Mouse (Mus musculus): ENCODE data around the gene Vmn1r61. TPM values are rescaled to one million over a fixed set of nuclear protein-coding genes. Genes with fewer than 3 reads are reported as not detected.

The Vmn1r61 gene
- not detected for total RNA-seq (2022)

DNA sequence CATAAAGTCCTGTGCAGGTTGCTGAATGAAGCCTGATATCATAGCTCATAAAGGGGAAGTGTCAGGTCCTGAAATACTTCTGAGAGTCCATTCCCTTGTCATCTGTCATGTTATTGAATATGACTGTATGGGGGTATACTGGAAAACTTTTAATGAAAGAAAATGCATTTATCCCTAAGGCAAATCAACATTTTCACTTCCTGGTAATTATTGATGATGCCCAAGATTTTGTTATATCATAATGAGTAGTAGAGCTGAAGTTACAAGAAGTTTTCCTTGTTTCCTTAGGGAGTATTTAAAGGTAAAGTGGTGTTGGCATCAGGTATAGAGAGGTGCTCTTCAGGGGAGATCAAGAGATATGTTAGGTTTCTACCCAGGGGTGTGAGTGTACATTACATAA, at the start of gene Vmn1r61:
Vmn1r61 (minus strand) TSS at position 101 of the 400 bp plus-strand sequence.
- DNase-seq (ENCODE audit: low spot score in 2 of 2): no peak

Other genes with a start within 250 kb of the Vmn1r61 start
- under 1 TPM in 1 of 4 experiments, not detected in 3; 0.08 TPM for gene Vmn1r58, start 199.9 kb downstream of the Vmn1r61 start, total RNA-seq (2022)
- gene Vmn1r59, start 156.5 kb downstream of the Vmn1r61 start, total RNA-seq (2022): not detected
- not detected for gene Vmn2r28, start 119.3 kb downstream of the Vmn1r61 start, total RNA-seq (2022)
- not detected for gene Vmn1r60, start 66.0 kb downstream of the Vmn1r61 start, total RNA-seq (2022)
- not detected for gene Vmn1r62, start 60.3 kb upstream of the Vmn1r61 start, total RNA-seq (2022)
- gene Vmn1r63, start 192.2 kb upstream of the Vmn1r61 start, total RNA-seq (2022): not detected